Mouse (Mus musculus) mouse trophoblast stem cell (cell line): ENCODE data around the gene Naa40.

Source experiments
- in situ Hi-C, 2 experiments: fragments of 300-500 bp; cut with MseI, MboI; formaldehyde crosslinking; loops; 2 replicates in 1 of 2; 3 replicates in 1 of 2; pipeline ENCODE4 v1.15.1; 2025

Naa40 gene

DNA sequence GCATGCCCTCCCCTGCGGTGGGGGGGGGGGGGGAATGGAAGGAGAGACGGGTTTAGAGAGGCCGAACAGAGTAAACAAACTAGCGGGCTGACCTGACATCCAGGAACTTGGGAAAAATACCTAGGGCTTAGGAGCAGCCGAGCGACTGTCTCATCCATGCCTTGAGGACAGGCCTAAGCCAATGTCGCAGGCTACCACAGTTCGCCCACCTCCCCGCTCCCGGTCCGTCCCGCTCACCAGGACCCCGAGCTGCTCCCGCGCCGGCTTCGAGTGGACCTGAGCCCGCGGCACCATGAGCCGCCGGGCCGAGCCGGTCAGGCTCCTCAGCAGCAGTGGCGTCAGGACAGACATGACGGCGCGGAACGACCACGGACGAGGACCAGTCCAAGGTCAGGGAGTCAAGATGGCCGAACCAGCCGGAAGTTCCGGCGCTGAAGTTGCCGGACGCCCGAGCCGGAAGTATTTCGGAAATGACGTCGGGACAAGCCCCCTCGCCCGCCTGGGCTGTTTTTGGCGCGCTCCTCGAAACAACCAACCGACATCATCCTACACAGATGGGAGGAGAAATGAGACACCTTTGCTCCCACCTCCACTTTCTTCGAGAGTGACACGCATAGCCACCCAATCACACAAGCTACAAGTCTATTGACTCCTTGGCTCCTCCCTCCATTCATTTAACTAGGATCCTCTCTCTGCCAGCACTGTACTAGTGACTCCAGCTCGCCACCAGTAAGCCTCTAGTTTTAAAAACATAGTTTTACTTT, 23.6 kb downstream of the Naa40 start, which contains the start of gene Cox8a:
Gene Cox8a (minus strand): TSS at position 455 of the 764 bp plus-strand sequence.
- in situ Hi-C loops, result no loop called here

DNA sequence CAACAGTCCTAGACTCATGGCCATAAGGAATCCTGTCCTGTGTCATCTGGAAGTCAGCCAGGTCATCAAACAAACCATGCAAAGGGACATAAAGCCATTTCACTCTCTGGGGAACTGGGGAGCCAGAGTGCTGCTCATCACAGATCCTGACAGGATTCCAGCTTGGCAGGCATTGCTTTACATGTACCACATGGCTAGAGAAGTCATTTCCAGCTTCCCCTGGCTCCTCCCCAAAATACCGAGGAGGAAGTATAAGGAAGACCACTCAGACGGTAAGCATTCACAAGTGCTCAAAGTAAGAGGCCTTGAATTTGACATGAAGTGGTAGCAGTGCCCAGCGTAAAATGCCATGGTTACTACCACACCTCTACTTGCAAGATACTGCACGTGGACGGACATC, 26.5 kb downstream of the Naa40 start:
- in situ Hi-C loops, result no loop called here

DNA sequence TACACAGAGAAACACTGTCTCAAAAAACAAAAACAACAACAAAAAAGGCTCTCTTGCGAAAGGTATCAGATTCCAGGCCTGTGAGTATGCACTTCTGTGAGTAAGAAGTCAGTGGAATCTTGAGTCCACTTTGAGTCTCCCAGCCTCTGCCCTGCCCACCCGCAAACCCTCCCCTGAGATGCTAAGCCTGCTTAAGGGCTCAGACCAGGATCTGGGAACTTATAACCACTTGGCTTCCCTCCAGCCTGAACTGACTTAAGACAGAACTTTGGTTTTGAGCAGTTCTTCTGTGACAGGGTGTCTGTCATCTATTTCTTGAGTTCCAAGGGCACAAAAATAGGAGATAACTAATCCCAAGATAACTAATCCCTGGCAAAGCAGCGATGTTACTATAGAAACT, 28.0 kb downstream of the Naa40 start:
- in situ Hi-C loops, result no loop called here

DNA sequence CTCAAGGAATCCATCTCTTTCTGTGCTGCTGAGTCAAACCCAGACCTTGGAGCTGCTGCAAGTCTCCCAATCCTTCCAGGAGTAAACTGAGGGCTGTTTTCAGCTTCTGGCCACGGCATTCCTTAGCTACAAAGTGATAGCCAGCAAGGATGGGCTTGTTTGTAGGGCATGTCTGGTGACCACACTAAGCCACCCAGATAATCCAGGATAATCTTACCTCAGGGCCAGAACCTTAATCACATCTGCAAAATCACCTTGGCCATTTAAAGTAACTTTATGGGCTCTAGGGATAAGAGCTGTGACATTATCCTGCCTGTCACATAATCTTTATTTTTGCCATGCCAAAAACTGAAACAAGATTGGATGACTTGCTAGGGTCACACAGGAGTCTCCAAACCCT, 28.8 kb downstream of the Naa40 start:
- in situ Hi-C loops, result no loop called here

DNA sequence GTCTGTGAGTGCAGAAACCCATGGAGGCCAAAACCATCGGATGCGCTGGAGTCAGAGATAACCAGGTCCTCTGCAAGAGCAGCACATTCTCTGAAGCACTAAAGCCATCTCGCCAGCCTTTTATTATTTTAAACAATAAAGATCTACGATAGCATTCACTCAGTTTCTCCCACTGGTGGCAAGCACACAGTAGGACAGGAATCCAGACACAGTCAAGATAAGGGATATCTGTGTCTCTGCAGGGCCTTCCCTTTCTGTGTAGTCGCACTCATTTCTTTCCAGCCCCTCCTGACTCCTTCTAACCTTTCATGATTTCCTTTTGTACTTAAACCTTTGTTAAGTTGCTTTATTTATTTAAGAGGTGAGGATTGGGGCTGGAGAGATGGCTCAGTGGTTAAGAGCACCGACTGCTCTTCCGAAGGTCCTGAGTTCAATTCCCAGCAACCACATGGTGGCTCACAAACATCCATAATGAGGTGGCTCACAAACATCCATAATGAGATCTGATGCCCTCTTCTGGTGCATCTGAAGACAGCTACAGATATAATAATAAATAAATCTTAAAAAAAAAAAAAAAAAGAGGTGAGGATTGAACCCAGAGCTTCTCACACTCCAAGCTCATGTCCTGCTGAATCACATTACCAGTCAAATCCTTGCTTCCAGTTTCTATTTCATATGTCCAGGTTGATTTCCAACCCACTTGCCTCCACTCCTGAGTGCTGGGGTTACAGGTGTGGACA, 30.9 kb downstream of the Naa40 start:
- in situ Hi-C loops, result loop anchor here (10.0 kb wide), 1 partner anchor 145 kb away; no protein-coding TSS in a partner anchor

DNA sequence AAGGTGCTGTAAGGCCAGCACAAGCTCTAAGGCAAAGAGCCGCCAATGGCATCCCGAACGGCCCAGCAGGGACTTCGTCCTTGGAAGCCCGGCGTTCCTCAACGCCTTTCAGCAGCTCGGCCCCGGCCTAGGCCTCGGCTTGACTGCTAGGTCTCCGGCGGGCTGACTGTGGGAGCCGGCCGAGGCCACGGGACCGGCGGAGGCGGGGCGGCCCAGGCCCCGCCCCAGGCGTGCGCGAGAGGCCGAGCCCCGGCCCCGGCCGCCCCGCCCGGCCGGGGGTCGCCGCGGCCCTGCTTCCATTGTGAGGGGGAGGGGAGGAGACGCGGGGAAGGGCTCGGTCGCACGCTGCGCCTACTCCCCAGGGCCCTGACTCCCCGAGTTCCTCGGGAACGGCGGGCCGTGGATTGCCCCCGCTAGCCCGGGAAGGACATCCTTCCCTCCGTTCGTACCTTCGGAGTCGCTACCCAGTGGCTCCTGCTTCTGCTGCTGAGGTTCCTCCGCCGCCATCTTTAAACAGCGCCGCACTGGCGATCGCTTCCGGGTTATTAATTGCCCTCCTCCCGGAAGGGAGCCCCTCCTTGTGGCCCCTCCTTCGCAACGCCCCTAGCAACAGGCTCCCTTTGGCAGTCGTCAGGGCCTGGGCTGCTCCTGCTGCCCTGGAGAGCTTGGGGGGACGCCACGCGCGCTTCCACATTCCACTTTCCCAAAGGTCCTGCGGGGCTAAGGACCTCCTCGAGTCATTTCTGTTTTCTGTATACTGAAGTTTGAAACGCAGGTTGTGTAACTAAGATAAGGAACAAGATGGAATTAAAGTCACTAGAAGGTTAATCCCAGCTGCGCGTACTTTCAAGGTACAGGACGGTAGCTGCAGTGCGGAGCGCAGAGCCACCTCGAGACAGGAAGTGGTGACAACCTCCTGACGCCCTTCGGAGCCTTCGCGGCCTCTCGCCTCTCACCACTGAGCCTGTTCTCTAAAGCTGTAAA, 34.9 kb downstream of the Naa40 start, which contains the start of gene Otub1:
Gene Otub1 (minus strand): TSS at position 564 of the 984 bp plus-strand sequence.
- in situ Hi-C loops, result loop anchor here (10.0 kb wide), 1 partner anchor 141 kb away; no protein-coding TSS in a partner anchor

DNA sequence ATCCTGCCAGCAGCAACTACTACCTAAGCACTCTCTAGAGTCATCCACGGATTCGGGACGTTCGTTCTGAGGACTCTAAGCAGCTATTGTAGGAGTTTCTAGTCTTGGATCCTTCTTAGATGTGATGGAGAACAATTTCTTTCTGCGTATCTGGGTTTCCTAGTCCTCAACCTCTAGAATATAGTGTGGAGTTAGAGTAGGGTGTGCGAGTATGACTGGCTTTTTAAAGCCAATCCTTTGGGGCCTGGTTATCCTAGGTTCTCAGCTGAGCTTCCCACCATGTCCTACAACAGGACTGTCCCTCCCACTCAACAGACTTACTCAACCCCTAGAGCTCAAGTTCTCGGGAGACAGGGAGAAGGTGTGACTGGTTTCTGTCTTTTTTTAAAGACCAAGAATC, 35.7 kb downstream of the Naa40 start:
- in situ Hi-C loops, result loop anchor here (10.0 kb wide), 1 partner anchor 141 kb away; no protein-coding TSS in a partner anchor

DNA sequence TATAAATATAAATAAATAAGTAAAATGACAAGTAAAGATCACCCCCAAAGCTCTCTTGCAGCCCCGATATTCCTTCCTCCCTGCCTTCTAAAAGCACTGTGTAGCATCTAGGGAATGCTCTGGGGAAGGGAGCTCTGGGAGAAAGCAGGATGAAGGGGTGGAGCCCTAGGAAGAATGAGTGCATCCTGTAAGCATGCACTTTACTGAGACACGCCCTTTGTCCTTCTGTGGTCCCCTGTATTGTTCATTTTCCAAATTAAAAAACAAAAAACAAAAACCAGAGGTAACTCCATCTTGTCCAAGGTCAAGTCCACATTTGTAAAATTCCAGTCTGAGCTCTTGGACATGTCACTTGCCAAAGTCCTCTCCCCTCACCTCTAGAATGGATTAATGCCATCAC, 36.1 kb downstream of the Naa40 start:
- in situ Hi-C loops, result loop anchor here (10.0 kb wide), 1 partner anchor 140 kb away; no protein-coding TSS in a partner anchor

DNA sequence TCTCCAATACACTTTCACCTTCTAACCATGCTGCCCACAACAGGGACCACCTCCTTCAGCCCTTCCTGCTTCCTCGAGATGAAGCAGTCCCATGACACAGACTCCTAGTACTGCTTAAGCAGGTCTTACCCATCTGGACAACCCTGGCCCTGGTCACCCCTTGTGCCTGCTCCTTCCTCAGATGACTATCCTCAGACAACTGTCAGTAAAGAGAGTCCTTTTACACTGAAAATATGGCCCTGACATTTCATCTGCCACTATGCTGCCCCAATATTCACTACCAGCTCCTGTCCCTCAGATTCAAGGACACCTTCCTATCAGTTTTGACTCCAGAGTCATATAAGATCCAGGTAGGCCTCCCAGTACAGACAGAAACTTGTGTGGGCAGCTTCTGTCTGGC, 40.6 kb downstream of the Naa40 start:
- in situ Hi-C loops, result loop anchor here (10.0 kb wide), 1 partner anchor 136 kb away; no protein-coding TSS in a partner anchor

DNA sequence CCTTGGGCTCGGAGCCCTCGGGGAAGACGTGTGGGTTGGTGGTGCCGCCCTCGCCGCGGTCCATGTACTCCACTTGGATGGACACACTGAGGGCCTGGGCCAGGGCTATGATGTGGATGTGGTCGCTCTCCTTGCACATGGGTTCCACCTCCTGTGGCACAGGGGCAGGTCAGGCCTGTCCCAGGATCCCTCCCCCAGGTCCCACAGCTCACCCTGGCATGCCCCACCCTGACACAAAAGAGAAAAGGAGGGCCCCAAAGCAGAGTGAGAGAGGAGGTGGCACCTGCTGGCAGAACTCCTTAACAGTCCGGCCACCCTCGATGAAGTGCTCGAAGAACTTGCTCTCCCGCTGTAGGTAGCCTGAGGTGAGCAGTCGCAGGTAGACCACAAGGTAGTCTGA, 41.9 kb downstream of the Naa40 start:
- in situ Hi-C loops, result no loop called here

DNA sequence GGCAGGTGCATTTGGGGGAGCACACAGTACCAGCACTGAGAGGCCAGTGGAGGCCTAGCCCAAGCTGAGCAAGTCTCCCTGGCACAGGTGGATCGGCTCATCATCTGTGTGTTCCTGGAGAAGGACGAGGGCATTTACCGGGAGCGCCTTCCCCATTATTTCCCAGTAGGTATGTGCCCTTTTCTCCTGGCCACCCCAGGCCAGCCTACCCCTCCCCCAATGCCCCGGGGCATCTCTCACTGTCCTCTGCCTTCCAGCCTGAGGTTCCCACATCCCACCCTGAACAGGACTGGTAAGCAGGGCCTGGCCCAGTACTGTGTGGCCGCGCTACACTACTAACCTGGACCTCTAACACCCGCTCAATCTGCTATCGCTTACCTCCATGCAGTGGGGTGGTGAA, 43.5 kb downstream of the Naa40 start:
- in situ Hi-C loops, result no loop called here

DNA sequence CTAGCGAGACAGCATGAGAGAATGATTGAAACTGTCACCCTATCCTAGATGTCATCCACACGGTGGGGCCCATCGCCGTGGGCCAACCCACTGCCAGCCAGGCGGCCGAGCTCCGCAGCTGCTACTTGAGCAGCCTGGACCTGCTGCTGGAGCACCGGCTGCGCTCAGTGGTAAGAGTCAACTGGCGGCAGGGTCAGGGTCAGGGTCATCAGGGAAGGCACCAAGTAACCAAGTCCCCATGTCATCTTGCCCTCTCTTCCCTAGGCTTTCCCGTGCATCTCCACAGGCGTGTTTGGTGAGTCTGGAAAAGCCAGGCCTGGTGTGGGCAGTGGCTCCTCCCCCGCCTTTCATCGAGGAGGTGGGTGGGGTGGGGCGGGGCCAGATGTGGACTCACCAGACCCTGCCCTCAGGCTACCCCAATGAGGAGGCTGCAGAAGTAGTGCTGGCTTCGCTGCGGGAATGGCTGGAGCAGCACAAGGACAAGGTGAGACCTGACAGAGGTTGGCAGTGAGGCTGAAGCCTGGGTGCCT, 44.2 kb downstream of the Naa40 start:
- in situ Hi-C loops, result no loop called here

DNA sequence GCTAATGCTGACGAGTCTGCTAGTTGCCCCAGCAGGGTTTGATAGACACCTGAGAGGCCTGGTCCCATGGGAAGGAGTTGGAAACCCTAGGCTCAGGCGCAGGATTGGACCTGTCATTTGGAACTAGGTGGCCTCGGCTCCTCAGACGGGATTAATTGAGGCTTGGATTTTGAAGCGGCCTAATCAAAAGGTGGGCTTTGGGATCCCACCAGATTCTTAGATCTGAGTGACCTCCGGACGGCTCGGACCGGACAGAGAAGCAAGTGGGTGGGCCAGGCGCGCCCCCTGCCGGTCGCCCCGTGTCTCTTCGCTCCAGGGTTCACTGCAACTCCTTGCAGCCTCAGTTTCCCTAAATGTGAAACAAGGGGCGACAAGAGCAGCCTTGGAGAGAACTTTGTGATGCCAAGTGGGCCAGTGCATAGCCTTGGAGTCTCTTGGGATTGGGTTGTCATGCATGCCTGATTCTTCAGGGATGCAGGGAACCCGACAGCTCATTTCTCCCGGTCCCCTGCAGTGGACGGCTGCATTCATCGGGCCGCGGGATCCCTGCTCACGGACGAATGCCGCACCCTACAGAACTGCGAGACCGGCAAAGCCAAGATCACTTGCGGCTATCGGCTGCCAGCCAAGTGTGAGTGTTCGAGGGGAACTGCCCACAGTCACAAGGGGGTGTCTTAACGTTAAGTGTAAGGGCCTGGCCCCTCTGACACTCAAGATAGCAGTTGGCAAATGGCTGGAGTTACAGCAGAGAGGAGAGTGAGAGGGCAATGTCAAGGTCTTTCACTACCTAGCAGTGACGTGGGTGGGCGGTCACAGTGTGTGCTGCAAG, 44.9 kb downstream of the Naa40 start:
- in situ Hi-C loops, result no loop called here

DNA sequence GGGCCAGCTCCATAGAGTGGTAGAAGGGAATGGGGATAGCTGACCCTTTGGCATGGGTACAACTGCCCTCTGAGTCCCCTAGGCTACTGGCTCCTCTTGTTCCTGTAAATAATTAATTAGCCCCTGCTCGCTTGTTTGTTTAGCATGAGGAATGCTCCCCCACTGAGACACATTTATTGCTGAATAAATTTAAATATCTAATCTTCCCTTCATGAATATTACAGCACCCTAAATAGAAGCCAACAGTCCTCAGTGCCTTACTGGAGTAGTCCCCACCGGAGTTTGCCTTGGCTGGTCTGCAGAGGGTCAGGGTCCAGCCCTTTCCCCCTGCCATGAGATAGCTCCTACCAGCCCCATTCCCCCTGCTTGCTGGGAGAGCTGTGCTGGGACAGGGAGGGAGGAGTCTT, 48.4 kb downstream of the Naa40 start:
- in situ Hi-C loops, result no loop called here

DNA sequence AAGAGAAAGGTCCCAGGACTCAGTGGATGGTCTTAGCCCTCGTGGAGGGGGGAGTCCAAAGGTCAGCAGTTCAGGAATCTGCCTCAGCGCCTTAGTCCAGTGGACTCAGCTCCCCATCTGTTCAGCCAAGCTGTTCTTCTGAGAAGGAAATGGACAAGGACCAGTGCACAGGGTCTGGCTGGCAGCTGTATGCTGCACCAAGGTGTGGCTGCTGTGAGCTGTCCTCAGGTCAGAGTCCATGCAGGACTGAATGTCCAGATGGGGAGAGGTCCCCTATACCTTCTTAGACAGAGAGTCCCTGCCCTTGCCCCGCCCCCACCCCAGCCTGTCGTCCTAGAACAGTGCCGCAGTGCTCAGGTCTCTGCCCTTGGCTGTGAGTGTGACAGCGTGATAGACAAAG, 49.3 kb downstream of the Naa40 start:
- in situ Hi-C loops, result no loop called here

DNA sequence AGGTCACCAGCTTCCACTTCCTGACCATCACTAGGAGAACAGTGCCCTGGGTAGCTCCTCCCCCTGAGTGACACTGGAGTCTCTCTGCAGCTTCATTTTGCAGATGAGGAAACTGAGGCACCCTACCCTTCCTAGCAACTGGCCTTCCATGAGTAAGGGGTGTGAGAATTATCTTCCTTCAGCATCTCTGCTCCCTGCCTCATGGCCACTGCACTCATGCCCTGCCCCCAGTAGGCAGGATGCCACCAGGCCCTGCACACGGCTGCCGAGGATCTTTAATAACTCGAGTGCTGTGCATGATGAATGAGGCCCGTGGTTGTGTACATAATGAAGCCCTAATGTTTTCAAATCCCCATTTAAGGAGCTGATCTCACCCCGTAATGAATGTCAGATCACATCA, 50.0 kb downstream of the Naa40 start:
- in situ Hi-C loops, result no loop called here

DNA sequence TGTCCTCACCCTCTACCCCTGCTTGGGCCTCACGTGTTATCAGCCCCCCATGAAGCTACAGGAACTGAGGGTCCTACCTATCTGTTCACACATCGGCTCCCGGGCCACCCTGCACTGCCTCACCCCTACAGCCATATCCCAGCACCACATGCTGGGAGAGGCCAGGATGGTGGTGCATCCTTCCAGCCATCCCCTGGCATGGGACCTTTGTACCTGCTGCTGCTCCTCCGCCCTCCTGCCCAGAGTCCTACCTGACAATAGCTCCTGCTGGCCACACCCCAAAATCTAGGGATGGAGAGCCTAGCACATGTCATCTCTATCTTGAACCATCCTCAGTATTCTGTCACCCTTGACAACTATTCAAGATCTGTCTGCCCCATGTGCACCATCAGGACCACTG, 52.0 kb downstream of the Naa40 start:
- in situ Hi-C loops, result no loop called here

DNA sequence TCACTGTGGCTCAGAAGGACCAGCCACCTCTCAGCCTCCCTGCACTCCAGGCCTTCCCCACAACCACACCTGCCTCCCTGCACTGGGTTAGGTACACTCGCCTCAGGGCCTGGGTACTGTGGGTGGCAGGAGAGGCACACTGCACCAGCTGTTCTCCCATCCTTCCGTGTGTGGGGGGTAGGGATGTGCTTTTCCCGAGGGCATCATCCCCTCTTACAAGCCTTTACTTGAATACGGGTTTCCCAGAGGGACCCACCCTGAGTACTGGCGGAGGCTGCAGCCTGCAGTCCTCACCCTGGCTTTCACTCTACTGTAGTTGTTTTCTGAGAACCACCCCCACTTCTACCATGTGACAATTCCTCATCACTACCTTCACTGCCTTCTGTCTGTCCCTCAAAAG, 53.8 kb downstream of the Naa40 start:
- in situ Hi-C loops, result no loop called here

DNA sequence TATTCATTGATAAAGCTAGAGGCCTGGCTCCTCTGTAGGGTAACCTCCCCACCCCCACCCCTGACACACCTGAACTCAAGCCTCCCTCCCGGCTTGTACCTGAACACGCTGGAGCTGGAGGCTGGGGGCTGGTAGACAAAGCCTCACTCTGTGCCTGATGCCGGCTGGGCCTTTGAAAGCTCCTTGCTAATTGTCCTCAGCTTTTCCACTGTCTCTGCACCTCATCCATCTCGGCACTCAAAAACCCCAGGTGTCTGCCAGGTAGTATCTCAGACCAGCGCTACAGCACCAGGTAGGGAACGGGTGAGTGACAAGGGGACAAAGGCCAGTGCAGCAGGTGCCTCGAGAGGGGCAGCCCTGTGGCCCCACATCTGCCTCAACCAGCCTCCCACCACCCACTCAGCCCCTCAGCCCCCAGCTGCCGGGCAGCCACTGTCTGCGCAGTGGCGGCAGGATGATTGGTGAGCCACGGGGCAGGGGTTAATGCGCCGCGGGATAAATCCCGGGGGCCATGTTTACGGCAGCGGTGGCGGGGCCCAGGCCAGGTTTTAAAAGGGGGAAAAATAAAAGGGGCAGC, 55.2 kb downstream of the Naa40 start:
- in situ Hi-C loops, result no loop called here

DNA sequence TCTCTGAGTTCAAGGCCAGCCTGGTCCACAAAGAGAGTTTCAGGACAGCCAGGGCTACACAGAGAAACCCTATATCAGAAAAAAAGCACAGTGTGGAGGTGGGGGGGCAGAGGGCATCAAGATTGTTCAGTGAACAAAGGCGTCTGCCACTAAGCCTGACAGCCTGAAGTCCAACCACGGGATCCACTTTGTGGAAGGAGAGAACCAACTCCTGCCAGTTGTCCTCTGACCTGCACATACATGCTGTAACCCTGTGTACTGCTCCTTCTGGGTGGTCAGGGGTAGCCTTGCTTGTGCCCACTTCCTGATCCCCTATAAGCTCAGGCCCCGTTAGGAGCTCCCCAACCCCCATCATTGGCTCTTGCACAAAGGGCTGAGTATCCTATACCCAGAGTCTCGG, 55.9 kb downstream of the Naa40 start:
- in situ Hi-C loops, result no loop called here
